Comparison of ENCODE assay signal across 8 mouse cellular contexts in genomic region chr4:40143533-40143871, GRCm38 (mm10). TPM values are rescaled to one million over a fixed set of nuclear protein-coding genes. Genes with fewer than 3 reads are reported as not detected.
A peak's percentile ranks its signal among the peaks of the same experiment; 100 is the strongest.
DNase-seq lines count a peak whose midpoint lies in the region; ATAC-seq and TF ChIP-seq lines count a peak whose summit lies in the region.

No protein-coding gene starts in this region.

- no peaks in the 10 kb centered on the region for H3K27me3 ChIP-seq in heart, embryonic 13.5 days (replicated peaks)
- no peaks in the 10 kb centered on the region for H3K27me3 ChIP-seq in forebrain, postnatal 0 days (ENCODE audit: insufficient read depth, low read length)
- H3K27me3 ChIP-seq in midbrain, embryonic 10.5 days (ENCODE audit: low read depth, poor library complexity, severe bottlenecking): no peaks in the 10 kb centered on the region

- no peak for DNase-seq in heart, postnatal 36 days
- DNase-seq in ES-E14 (ENCODE audit: low read depth, low spot score): no peak
- no peak for DNase-seq in forebrain, postnatal 0 days
- no peak for DNase-seq in midbrain, embryonic 10.5 days (ENCODE audit: low spot score)
- no peak for DNase-seq in adrenal gland, postnatal 10 days
- no peak for DNase-seq in layer of hippocampus, postnatal 10 days (ENCODE audit: low spot score in 2 of 2)
- no peak for DNase-seq in urinary bladder, postnatal 14 days (ENCODE audit: low spot score)

- in situ Hi-C loops in ES-E14 (cut with MboI; ENCODE audit: low sequenced_read_pairs in 2 of 2, unreplicated experiment in 2 of 2): loop anchor here (25.0 kb wide), 1 partner anchor 544 kb away; no protein-coding TSS in a partner anchor

- no peak for ATAC-seq in heart, embryonic 13.5 days (ENCODE audit: extremely low read depth, insufficient number of reproducible peaks, low FRiP score, low TSS enrichment)
- no peak for ATAC-seq in forebrain, postnatal 0 days

- peak overlapping the region; percentile 86 for H3K9ac ChIP-seq in heart, embryonic 13.5 days
- peak overlapping the region; percentile 90 for H3K9ac ChIP-seq in ES-E14 (ENCODE audit: insufficient read depth, low read depth, low read length, poor library complexity, severe bottlenecking)
- peak overlapping the region; percentile 91 for H3K9ac ChIP-seq in forebrain, postnatal 0 days

- no peak for TF ChIP-seq CTCF in forebrain, postnatal 0 days (IDR thresholded peaks at IDR 0.05; ENCODE audit: low read depth)

- intact Hi-C loops in heart, postnatal 36 days (cut with DNase I): loop anchor here (2.0 to 5.0 kb wide), 3 partner anchors 125 to 539 kb away; partner anchors contain the start of genes Ndufb6, Smim27 and Topors

- H3K4me1 ChIP-seq in heart, embryonic 13.5 days: peaks cover 23% of the 10 kb centered on the region
- H3K4me1 ChIP-seq in ES-E14 (ENCODE audit: control insufficient read depth in 2 of 2, insufficient read depth in 2 of 2, low read length in 2 of 2, poor library complexity in 1 of 2): peaks cover 0 to 6% of the 10 kb centered on the region in 2 experiments; a peak in 1 of 4 replicates
- peaks cover 16% of the 10 kb centered on the region for H3K4me1 ChIP-seq in forebrain, postnatal 0 days (ENCODE audit: insufficient read depth)
- H3K4me1 ChIP-seq in midbrain, embryonic 10.5 days: peaks cover 27% of the 10 kb centered on the region

- H3K4me3 ChIP-seq in heart, embryonic 13.5 days: peak overlapping the region; percentile 76
- H3K4me3 ChIP-seq in ES-E14 (ENCODE audit: insufficient read depth in 1 of 2, low read depth in 1 of 2, low read length in 2 of 2, poor library complexity in 1 of 2, severe bottlenecking in 1 of 2): peak overlapping the region; percentile 95 to 97
- H3K4me3 ChIP-seq in forebrain, postnatal 0 days (ENCODE audit: low read depth, low read length): peak overlapping the region; percentile 88
- peak overlapping the region; percentile 86 for H3K4me3 ChIP-seq in midbrain, embryonic 10.5 days

- H3K36me3 ChIP-seq in heart, embryonic 13.5 days: 0 out of 2 replicates have a peak, but pooled peaks cover 5% of the 10 kb centered on the region
- no peaks in the 10 kb centered on the region for H3K36me3 ChIP-seq in ES-E14 (ENCODE audit: control insufficient read depth, insufficient read depth, low read length, poor library complexity, severe bottlenecking)
- H3K36me3 ChIP-seq in forebrain, postnatal 0 days (ENCODE audit: insufficient read depth): no peaks in the 10 kb centered on the region
- 0 out of 2 replicates have a peak, but pooled peaks cover 3% of the 10 kb centered on the region for H3K36me3 ChIP-seq in midbrain, embryonic 10.5 days

- peak overlapping the region; percentile 88 for H3K27ac ChIP-seq in heart, embryonic 13.5 days (replicated peaks)
- 0 out of 2 replicates have a peak overlapping the region, but pooled peaks have one; percentile 6 for H3K27ac ChIP-seq in ES-E14 (ENCODE audit: insufficient read depth, low read depth, low read length, poor library complexity, severe bottlenecking)
- H3K27ac ChIP-seq in forebrain, postnatal 0 days (ENCODE audit: low read depth, low read length): peak overlapping the region; percentile 95
- peak overlapping the region; percentile 94 for H3K27ac ChIP-seq in midbrain, embryonic 10.5 days (replicated peaks)

- WGBS in heart, embryonic 13.5 days: 1% methylated on average over 27 of the region's 27 CpGs
- WGBS in forebrain, postnatal 0 days: under 1% methylated on average over 27 of the region's 27 CpGs
- 0% methylated on average over 27 of the region's 27 CpGs for WGBS in midbrain, embryonic 10.5 days

- H3K9me3 ChIP-seq in heart, embryonic 13.5 days: no peaks in the 10 kb centered on the region
- no peaks in the 10 kb centered on the region for H3K9me3 ChIP-seq in ES-E14 (ENCODE audit: control insufficient read depth, insufficient read depth, low read depth, low read length)
- no peaks in the 10 kb centered on the region for H3K9me3 ChIP-seq in forebrain, postnatal 0 days (ENCODE audit: low read length)
- no peaks in the 10 kb centered on the region for H3K9me3 ChIP-seq in midbrain, embryonic 10.5 days (replicated peaks)

- H3K4me2 ChIP-seq in heart, embryonic 13.5 days: peak overlapping the region; percentile 87
- peak overlapping the region; percentile 69 for H3K4me2 ChIP-seq in forebrain, postnatal 0 days (ENCODE audit: low read depth)

TF ChIP-seq in ES-E14, 5 proteins besides CTCF, POLR2A, EP300 and RAD21:
- TF ChIP-seq CHD2 (IDR thresholded peaks at IDR 0.05; ENCODE audit: low read depth, low read length) (no peak), ZNF384 (IDR thresholded peaks at IDR 0.05; ENCODE audit: low read depth, low read length) (no peak), HCFC1 (IDR thresholded peaks at IDR 0.05; ENCODE audit: borderline replicate concordance, insufficient read depth, low read length) (no peak), MAFK (IDR thresholded peaks at IDR 0.05; ENCODE audit: insufficient read depth, low read depth, low read length) (no peak), ZC3H11A (IDR thresholded peaks at IDR 0.05; ENCODE audit: borderline replicate concordance, low read depth, low read length) (no peak)
TF ChIP-seq in ES-E14: peak in this region for 0.

RNA-seq across cellular contexts. Expression of gene Aco1, which starts 0.6 kb away (rescaled TPM):
- polyA plus RNA-seq in heart, embryonic 13.5 days (2015; fragmentation: Nextera tagmentation; extraction: Ambion mirVana): 27.0 and 29.4 TPM in 2 replicates
- 10 to 100 TPM; 33.7 to 34.0 TPM for total RNA-seq in heart, postnatal 36 days (2021)
- 23.9 and 29.0 TPM in 2 replicates for total RNA-seq in ES-E14 (2012; rRNA removed)
- total RNA-seq in forebrain, postnatal 0 days (2014; rRNA removed): 53.6 and 59.6 TPM in 2 replicates
- 35.0 and 40.0 TPM in 2 replicates for polyA plus RNA-seq in forebrain, postnatal 0 days (2015; fragmentation: Nextera tagmentation; extraction: Ambion mirVana)
- polyA plus RNA-seq in midbrain, embryonic 10.5 days (2016; fragmentation: Nextera tagmentation; extraction: Ambion mirVana): 58.0 and 59.7 TPM in 2 replicates
- 100 to 1,000 TPM; 130 to 174 TPM for total RNA-seq in adrenal gland, postnatal 10 days (2021)
- 10 to 100 TPM; 47.6 to 48.1 TPM for total RNA-seq in layer of hippocampus, postnatal 10 days (2021)

Comparison
In these comparisons a context has a peak if more than half of its experiments do, and no peak if none do; other contexts are left out.
1. H3K27ac ChIP-seq: peak in every context shown above with its lines; median percentile 95 in forebrain, postnatal 0 days; 94 in midbrain, embryonic 10.5 days; 88 in heart, embryonic 13.5 days; 6 in ES-E14.